16 mouse cellular contexts compared by ENCODE assay signal in the genomic region with DNA sequence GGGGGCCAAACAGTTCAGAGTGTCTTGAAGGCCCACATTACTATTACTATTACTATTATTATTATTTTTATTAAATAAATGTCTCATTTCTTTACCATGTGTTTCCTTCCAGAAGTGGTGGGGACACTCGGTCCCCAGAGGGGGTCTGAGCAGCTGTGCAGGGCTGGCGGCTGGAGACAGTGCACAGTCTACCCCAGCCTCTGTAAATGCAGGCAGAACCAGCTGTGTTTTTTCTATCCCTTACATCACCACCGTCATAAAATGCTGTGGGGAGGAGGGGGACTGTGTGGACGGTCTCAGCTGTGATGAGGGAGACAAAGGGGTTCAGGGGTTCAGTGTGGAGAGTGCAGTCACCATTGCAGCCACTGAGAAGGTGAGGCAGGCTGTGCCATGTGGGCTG. TPM values are rescaled to one million over a fixed set of nuclear protein-coding genes. Genes with fewer than 3 reads are reported as not detected.
DNase-seq lines count a peak whose midpoint lies in the region; ATAC-seq and TF ChIP-seq lines count a peak whose summit lies in the region.
"Had no signal": no experiment of that assay in that cellular context is flagged by ENCODE, and none has a peak within 500 bp of the region (broad histone marks: within the 10 kb centered on the region; RNA-seq: fewer than 3 reads in every experiment).

No protein-coding gene starts in this region.

- ATAC-seq in intestine, embryonic 16.5 days: peak; percentile 38; the same call in 1 of the 2 replicates
- ATAC-seq in limb, embryonic 14.5 days (ENCODE audit: low FRiP score, low read depth): peak; percentile 66

- no peak overlapping the region for H3K4me3 ChIP-seq in heart, adult 2 months
- H3K4me3 ChIP-seq in intestine, embryonic 16.5 days (ENCODE audit: low read length): no peak overlapping the region
- H3K4me3 ChIP-seq in limb, embryonic 14.5 days (replicated peaks; ENCODE audit: low read length): no peak overlapping the region
- no peak overlapping the region for H3K4me3 ChIP-seq in layer of hippocampus, adult 2 months
- H3K4me3 ChIP-seq: midbrain, embryonic 10.5 days had no signal

- TF ChIP-seq POLR2A in heart, adult 2 months (IDR thresholded peaks at IDR 0.05; ENCODE audit: insufficient read depth, low read depth, low read length): no peak
- no peak for TF ChIP-seq POLR2A in limb, embryonic 14.5 days (IDR thresholded peaks at IDR 0.05; ENCODE audit: borderline replicate concordance, extremely low read depth, insufficient read depth, insufficient read length)

- no peak overlapping the region for H3K27ac ChIP-seq in heart, adult 2 months
- no peak overlapping the region for H3K27ac ChIP-seq in intestine, embryonic 16.5 days (ENCODE audit: low read length)
- no peak overlapping the region for H3K27ac ChIP-seq in limb, embryonic 14.5 days (replicated peaks; ENCODE audit: low read depth, low read length)
- no peak overlapping the region for H3K27ac ChIP-seq in layer of hippocampus, adult 2 months
- H3K27ac ChIP-seq: midbrain, embryonic 10.5 days had no signal

- no peak for TF ChIP-seq CTCF in heart, adult 2 months (IDR thresholded peaks at IDR 0.05)
- no peak for TF ChIP-seq CTCF in layer of hippocampus, adult 2 months (conservative IDR thresholded peaks at IDR 0.05)

- peak; percentile 34 for DNase-seq in heart, postnatal 4 days
- no peak for DNase-seq in heart, adult 2 months
- peak; percentile 33 to 39 for DNase-seq in kidney, postnatal 4 days
- no peak for DNase-seq in kidney, adult 18-20 months
- no peak for DNase-seq in limb, embryonic 14.5 days (ENCODE audit: low spot score)
- no peak for DNase-seq in layer of hippocampus, adult 2 months (ENCODE audit: low spot score in 2 of 2)
- DNase-seq: gastrocnemius, postnatal 25 days; lung, postnatal 36 days; thymus, adult 18-20 months had no signal

- WGBS in heart, adult 2 months: 51% methylated on average over 4 of the region's 4 CpGs
- 30% methylated on average over 4 of the region's 4 CpGs for WGBS in intestine, embryonic 16.5 days
- WGBS in limb, embryonic 14.5 days: 13% methylated on average over 4 of the region's 4 CpGs

- H3K4me2 ChIP-seq in intestine, embryonic 16.5 days (ENCODE audit: low read depth, low read length): no peak overlapping the region
- no peak overlapping the region for H3K4me2 ChIP-seq in limb, embryonic 14.5 days (replicated peaks; ENCODE audit: low read depth, low read length, severe bottlenecking)

- H3K27me3 ChIP-seq in heart, adult 2 months (ENCODE audit: control insufficient read depth, insufficient read depth, low read length): no peaks in the 10 kb centered on the region
- H3K27me3 ChIP-seq in intestine, embryonic 16.5 days (replicated peaks; ENCODE audit: control insufficient read depth, insufficient read depth, low read length): no peaks in the 10 kb centered on the region
- no peaks in the 10 kb centered on the region for H3K27me3 ChIP-seq in limb, embryonic 14.5 days (ENCODE audit: control insufficient read depth, insufficient read depth, low read length)

- no peaks in the 10 kb centered on the region for H3K9me3 ChIP-seq in intestine, embryonic 16.5 days (ENCODE audit: control insufficient read depth, low read length)
- no peaks in the 10 kb centered on the region for H3K9me3 ChIP-seq in limb, embryonic 14.5 days (ENCODE audit: control insufficient read depth, low read length)
- H3K9me3 ChIP-seq: G1E; midbrain, embryonic 10.5 days had no signal

- H3K4me1 ChIP-seq in heart, adult 2 months (ENCODE audit: control insufficient read depth, insufficient read depth, low read length): no peaks in the 10 kb centered on the region
- 0 out of 2 replicates have a peak, but pooled peaks cover 3% of the 10 kb centered on the region for H3K4me1 ChIP-seq in intestine, embryonic 16.5 days (ENCODE audit: control insufficient read depth, insufficient read depth, low read length)
- H3K4me1 ChIP-seq in limb, embryonic 14.5 days (ENCODE audit: control insufficient read depth, insufficient read depth, low read length): peaks cover 38% of the 10 kb centered on the region

- H3K79me2 ChIP-seq in heart, adult 2 months (replicated peaks; ENCODE audit: control insufficient read depth, insufficient read depth, low read length): no peaks in the 10 kb centered on the region

- H3K36me3 ChIP-seq in heart, adult 2 months (ENCODE audit: control insufficient read depth, insufficient read depth, low read length): no peaks in the 10 kb centered on the region
- H3K36me3 ChIP-seq in intestine, embryonic 16.5 days (ENCODE audit: control insufficient read depth, insufficient read depth, low read length): no peaks in the 10 kb centered on the region
- no peaks in the 10 kb centered on the region for H3K36me3 ChIP-seq in limb, embryonic 14.5 days (ENCODE audit: control insufficient read depth, insufficient read depth, low read length)
- H3K36me3 ChIP-seq: G1E; midbrain, embryonic 10.5 days had no signal

- intact Hi-C loops in heart, adult 2 months (cut with DNase I): no loop called here

- TF ChIP-seq EP300 in heart, adult 2 months (IDR thresholded peaks at IDR 0.05; ENCODE audit: insufficient read depth, low read depth, low read length): no peak

- H3K9ac ChIP-seq in heart, adult 2 months (ENCODE audit: low read depth, low read length): no peak overlapping the region
- H3K9ac ChIP-seq in intestine, embryonic 16.5 days (ENCODE audit: low read depth, low read length): no peak overlapping the region
- H3K9ac ChIP-seq in limb, embryonic 14.5 days (ENCODE audit: low read depth, low read length, severe bottlenecking): no peak overlapping the region

RNA-seq across cellular contexts. Expression of a gene that starts 26.0 kb away (rescaled TPM):
- total RNA-seq in heart, postnatal 4 days (2021): not detected
- not detected for total RNA-seq in heart, adult 2 months (2021)
- not detected in 2 replicates for polyA plus RNA-seq in heart, adult 2 months (2012; rRNA removed)
- not detected in 2 replicates for polyA plus RNA-seq in intestine, embryonic 16.5 days (2015; fragmentation: Nextera tagmentation; extraction: Ambion mirVana)
- not detected in 2 replicates for polyA plus RNA-seq in limb, embryonic 14.5 days (2012; rRNA removed)
- polyA plus RNA-seq in limb, embryonic 14.5 days (2014; fragmentation: Nextera tagmentation; extraction: Ambion mirVana): not detected in 2 replicates
- total RNA-seq in layer of hippocampus, adult 2 months (2021): not detected
- total RNA-seq: adrenal gland, adult 18-20 months; G1E; gastrocnemius, postnatal 25 days; left cerebral cortex, postnatal 25 days had no signal
- polyA plus RNA-seq: G1E; heart, embryonic 16.5 days; liver, embryonic 16.5 days; midbrain, embryonic 10.5 days had no signal

Comparison
In these comparisons a context has a peak if more than half of its experiments do, and no peak if none do; other contexts are left out.
1. DNase-seq: peak in heart, postnatal 4 days (single experiment) and kidney, postnatal 4 days (2 of 2); none in heart, adult 2 months (0 of 2), kidney, adult 18-20 months (single experiment), limb, embryonic 14.5 days (single experiment) and layer of hippocampus, adult 2 months (0 of 2).